Mouse (Mus musculus) bone marrow macrophage, adult 2 months (primary cell): Measurements from ENCODE around the gene Cyth1.

Experiments
- CTCF ChIP-seq: IDR thresholded peaks from 2 replicates; pipeline ENCODE4 v1.5.1; 2012; ENCODE audit warnings: low read depth, mild to moderate bottlenecking, low read length, moderate library complexity
- POLR2A ChIP-seq: IDR thresholded peaks from 2 replicates; pipeline ENCODE4 v1.6.1; 2012; ENCODE audit warnings: mild to moderate bottlenecking, low read depth, low read length, borderline replicate concordance

GRCm38 (mm10) chr11:118209376-118209775, 39.0 kb downstream of the Cyth1 start:
- TF ChIP-seq CTCF (no peak), POLR2A (no peak)
